Mouse (Mus musculus) limb, embryonic 15.5 days (tissue): ENCODE results near the gene Tnfrsf12a. TPM values are rescaled to one million over a fixed set of nuclear protein-coding genes. Genes with fewer than 3 reads are reported as not detected.

Experiments used
- ATAC-seq: fragments of 200-750 bp; cut with Nextera tagmentation; 2 replicates; pipeline ENCODE4 v1.8.0; 2017; ENCODE audit warnings: low read depth, moderate TSS enrichment; ENCODE audit not compliant: insufficient number of reproducible peaks, low FRiP score, low TSS enrichment
- H3K27ac ChIP-seq: fragments of 300-500 bp; sonication (generic); 2 replicates; pipeline ENCODE4 v1.5.1; 2015; ENCODE audit warnings: moderate library complexity, mild to moderate bottlenecking, inconsistent platforms
- H3K27me3 ChIP-seq: fragments of 300-500 bp; sonication (generic); 2 replicates; pipeline ENCODE4 v1.6.1; 2015; ENCODE audit warnings: inconsistent platforms
- H3K36me3 ChIP-seq: fragments of 300-500 bp; sonication (generic); 2 replicates; pipeline ENCODE4 v1.6.1; 2015; ENCODE audit warnings: inconsistent platforms
- H3K4me1 ChIP-seq: fragments of 300-500 bp; sonication (generic); 2 replicates; pipeline ENCODE4 v1.6.1; 2015; ENCODE audit warnings: inconsistent platforms
- H3K4me2 ChIP-seq: fragments of 300-500 bp; sonication (generic); 2 replicates; pipeline ENCODE4 v1.6.1; 2015; ENCODE audit warnings: mild to moderate bottlenecking, inconsistent platforms
- H3K4me3 ChIP-seq: fragments of 300-500 bp; sonication (generic); 2 replicates; pipeline ENCODE4 v1.5.1; 2015; ENCODE audit warnings: mild to moderate bottlenecking, inconsistent platforms
- H3K9ac ChIP-seq: fragments of 300-500 bp; sonication (generic); 2 replicates; pipeline ENCODE4 v1.6.1; 2015; ENCODE audit warnings: inconsistent platforms
- H3K9me3 ChIP-seq: fragments of 300-500 bp; sonication (generic); 2 replicates; pipeline ENCODE4 v1.6.1; 2016; ENCODE audit warnings: inconsistent platforms
- WGBS: fragments of 180-500 bp; shearing (Covaris S2); methylation state at CpG from one replicate; pipeline ENCODE4 v1.1.7; 2015; 5-methylcytosine and 5-hydroxymethylcytosine counted together
- polyA plus RNA-seq: library from polyadenylated mRNA; unstranded; fragments of >200 nt; fragmentation: Nextera tagmentation; extraction: Ambion mirVana; gene quantifications from 2 replicates; pipeline ENCODE4 v1.2.1, GENCODE M21; 2015

The Tnfrsf12a gene
- polyA plus RNA-seq: 28.0 and 43.9 TPM in 2 replicates

- ATAC-seq: peak; percentile 41; the same call in 1 of the 2 replicates
- Histone ChIP-seq H3K27ac (peak within 1 kb of the TSS; percentile 79), H3K27me3 (peaks cover 37% of the 10 kb centered on the region), H3K36me3 (no peaks in the 10 kb centered on the region), H3K9me3 (no peaks in the 10 kb centered on the region), H3K9ac (peak within 1 kb of the TSS; percentile 46), H3K4me2 (peak within 1 kb of the TSS; percentile 95), H3K4me1 (peaks cover 54% of the 10 kb centered on the region), H3K4me3 (peak within 1 kb of the TSS; percentile 64)
- WGBS: under 1% methylated on average over 34 of the region's 34 CpGs
Observed at GRCm38 (mm10) chr17:23677236-23677679, at the start of gene Tnfrsf12a. TSS of gene Tnfrsf12a (minus strand) at chr17:23677468.

GRCm38 (mm10) chr17:23726758-23727142 is 49.5 kb upstream of the Tnfrsf12a start:
- peaks cover 14% of the 10 kb centered on the region for H3K4me1 ChIP-seq
- peak overlapping the region; percentile 71 for H3K9ac ChIP-seq
- H3K9me3 ChIP-seq: no peaks in the 10 kb centered on the region
- WGBS: under 1% methylated on average over 20 of the region's 20 CpGs
- H3K27me3 ChIP-seq: no peaks in the 10 kb centered on the region
- H3K4me2 ChIP-seq: peak overlapping the region; percentile 87
- peak overlapping the region; percentile 89 for H3K4me3 ChIP-seq
- peak; percentile 81 for ATAC-seq
- H3K36me3 ChIP-seq: no peaks in the 10 kb centered on the region
- H3K27ac ChIP-seq: peak overlapping the region; percentile 86

- 1% methylated on average over 73 of the region's 73 CpGs for WGBS
- Histone ChIP-seq H3K9ac (peak within 1 kb of the TSS; percentile 71), H3K4me3 (peak within 1 kb of the TSS; percentile 89), H3K9me3 (no peaks in the 10 kb centered on the region), H3K4me1 (peaks cover 14% of the 10 kb centered on the region), H3K4me2 (peak within 1 kb of the TSS; percentile 87), H3K27me3 (no peaks in the 10 kb centered on the region), H3K36me3 (no peaks in the 10 kb centered on the region), H3K27ac (peak within 1 kb of the TSS; percentile 86)
- ATAC-seq: peak; percentile 90
Observed at GRCm38 (mm10) chr17:23725999-23726757, 48.9 kb upstream of the Tnfrsf12a start, which contains the start of gene Pkmyt1. TSS of gene Pkmyt1 (plus strand) at chr17:23726336.

- Histone ChIP-seq H3K4me3 (peak overlapping the region; percentile 89), H3K36me3 (no peaks in the 10 kb centered on the region), H3K4me1 (peaks cover 16% of the 10 kb centered on the region), H3K27me3 (0 out of 2 replicates have a peak, but pooled peaks cover 2% of the 10 kb centered on the region), H3K27ac (peak overlapping the region; percentile 79), H3K9ac (no peak overlapping the region; the same call in 1 of the 2 replicates), H3K9me3 (no peaks in the 10 kb centered on the region), H3K4me2 (peak overlapping the region; percentile 87)
- no peak for ATAC-seq
- WGBS: 56% methylated on average over 4 of the region's 4 CpGs
Observed at GRCm38 (mm10) chr17:23725477-23725876, 48.2 kb upstream of the Tnfrsf12a start.

GRCm38 (mm10) chr17:23722376-23723125 is 45.3 kb upstream of the Tnfrsf12a start, which contains the start of gene 1520401A03Rik:
TSS of gene 1520401A03Rik (minus strand) at chr17:23722783.
- Histone ChIP-seq H3K4me1 (peaks cover 16% of the 10 kb centered on the region), H3K27ac (peak within 1 kb of the TSS; percentile 24; the same call in 1 of the 2 replicates), H3K9me3 (no peaks in the 10 kb centered on the region), H3K36me3 (no peaks in the 10 kb centered on the region), H3K27me3 (0 out of 2 replicates have a peak, but pooled peaks cover 2% of the 10 kb centered on the region), H3K4me2 (no peak within 1 kb of the TSS), H3K9ac (no peak within 1 kb of the TSS), H3K4me3 (no peak within 1 kb of the TSS)
- ATAC-seq: no peak
- WGBS: 59% methylated on average over 7 of the region's 7 CpGs

GRCm38 (mm10) chr17:23721886-23722285 is 44.6 kb upstream of the Tnfrsf12a start:
- Histone ChIP-seq H3K4me3 (no peak overlapping the region), H3K9ac (no peak overlapping the region), H3K9me3 (no peaks in the 10 kb centered on the region), H3K27me3 (0 out of 2 replicates have a peak, but pooled peaks cover 2% of the 10 kb centered on the region), H3K4me2 (no peak overlapping the region), H3K4me1 (peaks cover 12% of the 10 kb centered on the region), H3K36me3 (no peaks in the 10 kb centered on the region), H3K27ac (peak overlapping the region; percentile 24; the same call in 1 of the 2 replicates)
- ATAC-seq: no peak
- 85% methylated on average over 2 of the region's 2 CpGs for WGBS

- Histone ChIP-seq H3K9ac (no peak overlapping the region), H3K4me2 (no peak overlapping the region), H3K9me3 (no peaks in the 10 kb centered on the region), H3K4me3 (no peak overlapping the region), H3K27ac (no peak overlapping the region), H3K36me3 (no peaks in the 10 kb centered on the region), H3K4me1 (0 out of 2 replicates have a peak, but pooled peaks cover 3% of the 10 kb centered on the region), H3K27me3 (0 out of 2 replicates have a peak, but pooled peaks cover 2% of the 10 kb centered on the region)
- WGBS: 20% methylated on average over 1 of the region's 1 CpGs
- ATAC-seq: no peak
Observed at GRCm38 (mm10) chr17:23719455-23719854, 42.2 kb upstream of the Tnfrsf12a start.

- no peak overlapping the region for H3K4me3 ChIP-seq
- 0 out of 2 replicates have a peak, but pooled peaks cover 2% of the 10 kb centered on the region for H3K27me3 ChIP-seq
- 0 out of 2 replicates have a peak, but pooled peaks cover 3% of the 10 kb centered on the region for H3K4me1 ChIP-seq
- no peak overlapping the region for H3K4me2 ChIP-seq
- no peak for ATAC-seq
- WGBS: 59% methylated on average over 2 of the region's 2 CpGs
- H3K27ac ChIP-seq: no peak overlapping the region
- no peak overlapping the region for H3K9ac ChIP-seq
- no peaks in the 10 kb centered on the region for H3K9me3 ChIP-seq
- no peaks in the 10 kb centered on the region for H3K36me3 ChIP-seq
Observed at GRCm38 (mm10) chr17:23717003-23717402, 39.7 kb upstream of the Tnfrsf12a start.

- ATAC-seq: no peak
- no peak overlapping the region for H3K9ac ChIP-seq
- H3K9me3 ChIP-seq: no peaks in the 10 kb centered on the region
- H3K4me1 ChIP-seq: peaks cover 8% of the 10 kb centered on the region
- peaks cover 10% of the 10 kb centered on the region; the same call in 1 of the 2 replicates for H3K27me3 ChIP-seq
- 6% methylated on average over 3 of the region's 3 CpGs for WGBS
- H3K27ac ChIP-seq: no peak overlapping the region
- H3K4me3 ChIP-seq: no peak overlapping the region
- H3K36me3 ChIP-seq: no peaks in the 10 kb centered on the region
- H3K4me2 ChIP-seq: no peak overlapping the region
Observed at GRCm38 (mm10) chr17:23706212-23706611, 28.9 kb upstream of the Tnfrsf12a start.

GRCm38 (mm10) chr17:23705525-23706104 is 28.3 kb upstream of the Tnfrsf12a start:
- 72% methylated on average over 7 of the region's 7 CpGs for WGBS
- Histone ChIP-seq H3K9ac (no peak overlapping the region), H3K4me3 (no peak overlapping the region), H3K27me3 (peaks cover 16% of the 10 kb centered on the region), H3K36me3 (no peaks in the 10 kb centered on the region), H3K4me1 (peaks cover 8% of the 10 kb centered on the region), H3K27ac (no peak overlapping the region), H3K4me2 (no peak overlapping the region), H3K9me3 (no peaks in the 10 kb centered on the region)
- 0 out of 2 replicates have a peak, but pooled peaks have one; percentile 31 for ATAC-seq

GRCm38 (mm10) chr17:23704741-23705140 is 27.5 kb upstream of the Tnfrsf12a start:
- 22% methylated on average over 7 of the region's 7 CpGs for WGBS
- H3K4me1 ChIP-seq: peaks cover 15% of the 10 kb centered on the region
- H3K4me2 ChIP-seq: no peak overlapping the region
- H3K27ac ChIP-seq: no peak overlapping the region; the same call in 1 of the 2 replicates
- H3K9me3 ChIP-seq: no peaks in the 10 kb centered on the region
- peaks cover 24% of the 10 kb centered on the region for H3K27me3 ChIP-seq
- H3K36me3 ChIP-seq: no peaks in the 10 kb centered on the region
- no peak overlapping the region for H3K4me3 ChIP-seq
- no peak overlapping the region for H3K9ac ChIP-seq
- ATAC-seq: no peak
